Mouse (Mus musculus): ENCODE data around the gene Lancl3. TPM values are rescaled to one million over a fixed set of nuclear protein-coding genes. Genes with fewer than 3 reads are reported as not detected.
A peak's percentile ranks its signal among the peaks of the same experiment; 100 is the strongest.

The Lancl3 gene
- polyA plus RNA-seq (2012; rRNA removed) (0.02 and 0.08 TPM in 2 replicates), polyA plus RNA-seq (2014; fragmentation: Nextera tagmentation; extraction: Ambion mirVana) (0.13 and 0.20 TPM in 2 replicates)

DNA sequence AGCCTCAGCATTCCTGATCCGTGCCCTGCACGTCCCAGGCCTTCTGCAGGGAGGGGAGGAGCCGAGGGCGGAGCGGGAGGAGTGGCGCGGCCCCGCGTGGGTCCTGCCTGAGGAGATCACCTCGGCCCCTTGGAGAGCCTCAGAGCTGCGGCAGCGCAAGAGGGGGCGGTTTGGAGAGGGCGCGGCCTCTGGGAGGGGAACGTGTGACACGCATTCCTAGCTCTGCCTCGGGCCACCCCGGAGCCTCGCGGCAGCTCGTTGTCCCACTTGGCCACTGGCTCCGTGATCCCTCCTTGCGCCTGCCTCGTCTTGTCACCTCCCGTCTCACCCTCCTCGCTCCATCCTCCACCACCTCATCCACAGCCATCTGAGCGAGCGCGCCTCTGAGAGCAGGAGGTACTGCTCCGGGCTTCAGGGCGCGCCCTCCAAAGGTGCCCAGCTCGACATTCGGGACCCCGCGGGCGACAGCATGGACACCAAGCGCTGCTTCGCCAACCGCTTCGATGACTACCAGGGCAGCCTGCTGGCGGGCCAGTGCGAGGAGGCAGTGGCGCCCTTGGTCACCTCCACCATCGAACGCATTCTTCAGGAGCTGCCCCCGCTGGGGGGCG, at the start of gene Lancl3:
Lancl3 (plus strand) TSS at position 142 of the 611 bp plus-strand sequence.
- DNase-seq (ENCODE audit: low read depth in 3 of 3, low spot score in 3 of 3) (no peak), ATAC-seq (ENCODE audit: insufficient read depth) (no peak)
- H3K9me3 ChIP-seq (ENCODE audit: control insufficient read depth, low read length) = no peaks in the 10 kb centered on the region
- peaks cover 13% of the 10 kb centered on the region for H3K27me3 ChIP-seq (ENCODE audit: control insufficient read depth, insufficient read depth, low read length)
- H3K27ac ChIP-seq = no peak within 1 kb of the TSS
- 10% methylated on average over 48 of the region's 49 CpGs for WGBS (ENCODE audit: insufficient replicate concordance)
- H3K4me2 ChIP-seq (ENCODE audit: low read depth) = peak within 1 kb of the TSS; percentile 54
- no peak within 1 kb of the TSS for H3K9ac ChIP-seq (replicated peaks)
- TF ChIP-seq CTCF (IDR thresholded peaks at IDR 0.05; ENCODE audit: low read depth) (no peak), EP300 (IDR thresholded peaks at IDR 0.05; ENCODE audit: low read depth) (no peak)
- H3K4me1 ChIP-seq (replicated peaks; ENCODE audit: control insufficient read depth in 2 of 2, insufficient read depth in 2 of 2, low read length in 1 of 2) = no peaks in the 10 kb centered on the region
- H3K36me3 ChIP-seq (replicated peaks; ENCODE audit: control insufficient read depth, insufficient read depth, low read depth) = no peaks in the 10 kb centered on the region
- peak within 1 kb of the TSS; percentile 24 to 36 for H3K4me3 ChIP-seq (ENCODE audit: insufficient read depth in 1 of 2, low read depth in 2 of 2, low read length in 2 of 2)

DNA sequence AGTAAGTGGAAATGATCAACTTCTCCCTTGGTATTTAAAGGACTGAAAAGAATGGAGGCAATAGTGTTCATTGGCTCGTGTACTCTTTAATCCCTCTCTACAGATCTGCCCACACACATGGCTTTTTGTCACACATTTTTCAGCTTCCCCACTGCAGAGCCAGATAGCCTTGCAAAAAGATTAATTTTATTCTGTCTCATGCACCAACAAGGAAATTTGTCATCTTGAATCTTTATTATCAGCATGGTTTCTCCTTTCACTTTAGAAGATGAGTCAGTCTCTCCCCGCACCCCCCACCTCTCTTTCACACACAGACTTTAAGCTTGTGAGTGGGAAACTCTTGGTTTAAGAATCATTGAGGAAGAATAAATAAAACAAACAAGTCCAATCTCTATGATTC, 20.7 kb upstream of the Lancl3 start:
- H3K27me3 ChIP-seq (ENCODE audit: control insufficient read depth, insufficient read depth, low read length) = no peaks in the 10 kb centered on the region
- no peak overlapping the region for H3K27ac ChIP-seq
- H3K4me2 ChIP-seq (ENCODE audit: low read depth) = no peak overlapping the region
- no peak for TF ChIP-seq CTCF (IDR thresholded peaks at IDR 0.05; ENCODE audit: low read depth)
- TF ChIP-seq EP300 (IDR thresholded peaks at IDR 0.05; ENCODE audit: low read depth) = no peak
- no peaks in the 10 kb centered on the region for H3K4me1 ChIP-seq (replicated peaks; ENCODE audit: control insufficient read depth in 2 of 2, insufficient read depth in 2 of 2, low read length in 1 of 2)
- ATAC-seq (ENCODE audit: insufficient read depth) (no peak), DNase-seq (ENCODE audit: low read depth in 3 of 3, low spot score in 3 of 3) (no peak)
- no peaks in the 10 kb centered on the region for H3K36me3 ChIP-seq (replicated peaks; ENCODE audit: control insufficient read depth, insufficient read depth, low read depth)
- 46% methylated on average over 2 of the region's 2 CpGs for WGBS (ENCODE audit: insufficient replicate concordance)
- no peak overlapping the region for H3K9ac ChIP-seq (replicated peaks)
- no peak overlapping the region for H3K4me3 ChIP-seq (ENCODE audit: insufficient read depth in 1 of 2, low read depth in 2 of 2, low read length in 2 of 2)
- H3K9me3 ChIP-seq (ENCODE audit: control insufficient read depth, low read length) = no peaks in the 10 kb centered on the region

- H3K4me1 ChIP-seq (replicated peaks; ENCODE audit: control insufficient read depth in 2 of 2, insufficient read depth in 2 of 2, low read length in 1 of 2) = no peaks in the 10 kb centered on the region
- no peak overlapping the region for H3K27ac ChIP-seq
- no peaks in the 10 kb centered on the region for H3K9me3 ChIP-seq (ENCODE audit: control insufficient read depth, low read length)
- no peak overlapping the region for H3K9ac ChIP-seq (replicated peaks)
- no peak overlapping the region for H3K4me3 ChIP-seq (ENCODE audit: insufficient read depth in 1 of 2, low read depth in 2 of 2, low read length in 2 of 2)
- ATAC-seq (ENCODE audit: insufficient read depth) = no peak
- no peak for DNase-seq (ENCODE audit: low read depth in 3 of 3, low spot score in 3 of 3)
- TF ChIP-seq EP300 (IDR thresholded peaks at IDR 0.05; ENCODE audit: low read depth) (no peak), CTCF (IDR thresholded peaks at IDR 0.05; ENCODE audit: low read depth) (no peak)
- no peak overlapping the region for H3K4me2 ChIP-seq (ENCODE audit: low read depth)
- no peaks in the 10 kb centered on the region for H3K36me3 ChIP-seq (replicated peaks; ENCODE audit: control insufficient read depth, insufficient read depth, low read depth)
- WGBS (ENCODE audit: insufficient replicate concordance) = 29% methylated on average over 5 of the region's 5 CpGs
- H3K27me3 ChIP-seq (ENCODE audit: control insufficient read depth, insufficient read depth, low read length) = no peaks in the 10 kb centered on the region
These were observed 18.1 kb upstream of the Lancl3 start for GRCm38 (mm10) chrX:9181570-9181969.

GRCm38 (mm10) chrX:9200380-9200917, 747 bp downstream of the Lancl3 start:
- TF ChIP-seq CTCF (IDR thresholded peaks at IDR 0.05; ENCODE audit: low read depth) = no peak
- no peak for TF ChIP-seq EP300 (IDR thresholded peaks at IDR 0.05; ENCODE audit: low read depth)
- Histone ChIP-seq H3K4me2 (ENCODE audit: low read depth) (peak overlapping the region; percentile 54), H3K27ac (no peak overlapping the region), H3K9me3 (ENCODE audit: control insufficient read depth, low read length) (no peaks in the 10 kb centered on the region), H3K9ac (replicated peaks) (no peak overlapping the region), H3K4me3 (ENCODE audit: insufficient read depth in 1 of 2, low read depth in 2 of 2, low read length in 2 of 2) (peak overlapping the region; percentile 24 to 36), H3K27me3 (ENCODE audit: control insufficient read depth, insufficient read depth, low read length) (peaks cover 13% of the 10 kb centered on the region), H3K4me1 (replicated peaks; ENCODE audit: control insufficient read depth in 2 of 2, insufficient read depth in 2 of 2, low read length in 1 of 2) (no peaks in the 10 kb centered on the region), H3K36me3 (replicated peaks; ENCODE audit: control insufficient read depth, insufficient read depth, low read depth) (no peaks in the 10 kb centered on the region)
- 10% methylated on average over 49 of the region's 72 CpGs for WGBS (ENCODE audit: insufficient replicate concordance)
- DNase-seq (ENCODE audit: low read depth in 3 of 3, low spot score in 3 of 3) = no peak
- ATAC-seq (ENCODE audit: insufficient read depth) = peak; percentile 37; the same call in 1 of the 2 replicates

DNA sequence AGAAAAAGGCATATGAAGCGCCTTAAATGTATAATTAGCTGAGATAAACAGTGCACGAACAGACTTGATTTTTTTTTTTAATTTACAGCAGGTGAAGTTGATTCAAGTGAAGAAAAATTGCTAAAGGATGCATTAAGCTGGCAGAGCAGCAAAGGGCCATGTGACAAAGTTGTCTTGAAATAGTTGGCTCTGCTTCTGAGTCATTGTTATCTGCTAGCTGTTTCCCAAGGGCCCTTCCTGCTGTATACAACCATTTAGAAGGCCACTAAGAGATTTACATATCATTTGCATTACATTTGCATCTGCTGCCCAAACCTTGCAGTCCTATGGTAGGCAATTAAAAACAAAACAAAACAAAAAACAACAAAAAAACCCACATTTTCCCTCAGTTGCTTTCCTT, 2.3 kb downstream of the Lancl3 start:
- H3K9ac ChIP-seq (replicated peaks) = no peak overlapping the region
- no peak overlapping the region for H3K27ac ChIP-seq
- TF ChIP-seq EP300 (IDR thresholded peaks at IDR 0.05; ENCODE audit: low read depth) (no peak), CTCF (IDR thresholded peaks at IDR 0.05; ENCODE audit: low read depth) (no peak)
- no peak overlapping the region for H3K4me2 ChIP-seq (ENCODE audit: low read depth)
- no peak overlapping the region for H3K4me3 ChIP-seq (ENCODE audit: insufficient read depth in 1 of 2, low read depth in 2 of 2, low read length in 2 of 2)
- peaks cover 13% of the 10 kb centered on the region for H3K27me3 ChIP-seq (ENCODE audit: control insufficient read depth, insufficient read depth, low read length)
- no peaks in the 10 kb centered on the region for H3K9me3 ChIP-seq (ENCODE audit: control insufficient read depth, low read length)
- DNase-seq (ENCODE audit: low read depth in 3 of 3, low spot score in 3 of 3) = no peak
- no peaks in the 10 kb centered on the region for H3K4me1 ChIP-seq (replicated peaks; ENCODE audit: control insufficient read depth in 2 of 2, insufficient read depth in 2 of 2, low read length in 1 of 2)
- H3K36me3 ChIP-seq (replicated peaks; ENCODE audit: control insufficient read depth, insufficient read depth, low read depth) = no peaks in the 10 kb centered on the region
- WGBS (ENCODE audit: insufficient replicate concordance) = 56% methylated on average over 2 of the region's 2 CpGs
- no peak for ATAC-seq (ENCODE audit: insufficient read depth)
